Comparison of ENCODE assay signal across 22 mouse cellular contexts in genomic region chr1:86265060-86265459, GRCm38 (mm10). TPM values are rescaled to one million over a fixed set of nuclear protein-coding genes. Genes with fewer than 3 reads are reported as not detected.
DNase-seq lines count a peak whose midpoint lies in the region; TF ChIP-seq lines count a peak whose summit lies in the region.
"Had no signal": no experiment of that assay in that cellular context is flagged by ENCODE, and none has a peak within 500 bp of the region (broad histone marks: within the 10 kb centered on the region; RNA-seq: fewer than 3 reads in every experiment).

No protein-coding gene starts in this region.

- no peak overlapping the region for H3K27ac ChIP-seq in CH12.LX (ENCODE audit: insufficient read depth, low read depth)
- no peak overlapping the region for H3K27ac ChIP-seq in cerebellum, adult 2 months (ENCODE audit: insufficient read depth, low read length)
- H3K27ac ChIP-seq: heart, adult 2 months; hindbrain, embryonic 14.5 days; limb, embryonic 10.5 days; midbrain, embryonic 12.5 days; neural tube, embryonic 13.5 days had no signal

- H3K27me3 ChIP-seq in CH12.LX (replicated peaks): no peaks in the 10 kb centered on the region
- no peaks in the 10 kb centered on the region for H3K27me3 ChIP-seq in cerebellum, adult 2 months (ENCODE audit: control insufficient read depth, insufficient read depth, low read length)
- H3K27me3 ChIP-seq: midbrain, embryonic 12.5 days; neural tube, embryonic 13.5 days; Patski had no signal

- no peak overlapping the region for H3K4me3 ChIP-seq in lung, adult 2 months (replicated peaks; ENCODE audit: extremely low read depth, low read depth, low read length)
- no peak overlapping the region for H3K4me3 ChIP-seq in CH12.LX (replicated peaks in 1 of 3; ENCODE audit: low read depth in 2 of 3, low read length in 2 of 3, poor library complexity in 1 of 3)
- no peak overlapping the region for H3K4me3 ChIP-seq in cerebellum, adult 2 months (replicated peaks; ENCODE audit: insufficient read depth, low read depth, low read length)
- H3K4me3 ChIP-seq: heart, adult 2 months; limb, embryonic 10.5 days; midbrain, embryonic 12.5 days; neural tube, embryonic 13.5 days had no signal

- TF ChIP-seq EP300 in CH12.LX (IDR thresholded peaks at IDR 0.05; ENCODE audit: low read length): no peak

- H3K9ac ChIP-seq in CH12.LX (ENCODE audit: insufficient read depth, low read depth): no peak overlapping the region
- H3K9ac ChIP-seq: hindbrain, embryonic 14.5 days; lung, embryonic 14.5 days; midbrain, embryonic 12.5 days; neural tube, embryonic 13.5 days had no signal

- 36% methylated on average over 3 of the region's 3 CpGs for WGBS in lung, adult 2 months
- WGBS in cerebellum, adult 2 months: 86% methylated on average over 3 of the region's 3 CpGs

- in situ Hi-C loops in CH12.LX (cut with MboI; ENCODE audit: low pct_ligation_motif_present, low pct_unique_long_range_greater_than_20kb, low sequenced_read_pairs): no loop called here

- no peaks in the 10 kb centered on the region for H3K79me2 ChIP-seq in CH12.LX (replicated peaks; ENCODE audit: control insufficient read depth, extremely low read depth, insufficient read depth, poor library complexity, severe bottlenecking)

- TF ChIP-seq POLR2A in lung, adult 2 months (IDR thresholded peaks at IDR 0.05; ENCODE audit: borderline replicate concordance, extremely low read depth, low read depth, low read length): no peak
- TF ChIP-seq POLR2A in CH12.LX (IDR thresholded peaks at IDR 0.05; ENCODE audit: low read depth, low read length): no peak
- no peak for TF ChIP-seq POLR2A in cerebellum, adult 2 months (IDR thresholded peaks at IDR 0.05; ENCODE audit: borderline replicate concordance, insufficient read depth, low read length)

- no peak overlapping the region for H3K4me2 ChIP-seq in CH12.LX (ENCODE audit: insufficient read depth, low read depth, poor library complexity, severe bottlenecking)
- H3K4me2 ChIP-seq: hindbrain, embryonic 14.5 days; liver, embryonic 11.5 days; lung, embryonic 14.5 days; midbrain, embryonic 12.5 days; neural tube, embryonic 13.5 days had no signal

- TF ChIP-seq CTCF in lung, adult 2 months (IDR thresholded peaks at IDR 0.05; ENCODE audit: insufficient read depth, low read length): no peak
- TF ChIP-seq CTCF in CH12.LX (conservative IDR thresholded peaks at IDR 0.05 in 1 of 2, IDR thresholded peaks at IDR 0.05 in 1 of 2; ENCODE audit: low read depth in 2 of 2, low read length in 2 of 2): no peak
- no peak for TF ChIP-seq CTCF in cerebellum, adult 2 months (IDR thresholded peaks at IDR 0.05; ENCODE audit: borderline replicate concordance, insufficient read depth, low read depth, low read length)

- H3K9me3 ChIP-seq in CH12.LX (replicated peaks; ENCODE audit: low read length): no peaks in the 10 kb centered on the region
- H3K9me3 ChIP-seq: limb, embryonic 10.5 days; midbrain, embryonic 12.5 days; neural tube, embryonic 13.5 days had no signal

- no peaks in the 10 kb centered on the region for H3K4me1 ChIP-seq in lung, adult 2 months (ENCODE audit: control insufficient read depth, insufficient read depth, low read length)
- peaks cover 21 to 54% of the 10 kb centered on the region in 2 experiments for H3K4me1 ChIP-seq in CH12.LX (ENCODE audit: control insufficient read depth in 1 of 2, insufficient read depth in 2 of 2)
- H3K4me1 ChIP-seq in cerebellum, adult 2 months (ENCODE audit: control insufficient read depth, insufficient read depth, low read length): no peaks in the 10 kb centered on the region
- H3K4me1 ChIP-seq: neural tube, embryonic 13.5 days had no signal

- peak; percentile 23 for DNase-seq in lung, postnatal 36 days
- DNase-seq in lung, adult 2 months: no peak
- no peak for DNase-seq in CH12.LX (ENCODE audit: extremely low read depth)
- peak; percentile 41 to 60 for DNase-seq in natural killer cell, adult 2 months (ENCODE audit: low spot score in 2 of 2)
- peak; percentile 28 for DNase-seq in thymus, postnatal 4 days
- DNase-seq in cerebellum, postnatal 36 days: no peak
- DNase-seq in cerebellum, adult 2 months: no peak
- DNase-seq: adrenal gland, postnatal 36 days; cerebellum, adult 11-12 months; gastrocnemius, postnatal 25 days; heart, adult 2 months; heart, postnatal 36 days; kidney, postnatal 4 days; layer of hippocampus, adult 9-11 months; lung, embryonic 14.5 days; lung, postnatal 4 days had no signal

- dilution Hi-C loops in CH12.LX (cut with MboI; ENCODE audit: extremely low pct_ligation_motif_present, extremely low pct_unique_long_range_greater_than_20kb, low sequenced_read_pairs): no loop called here

- no peaks in the 10 kb centered on the region for H3K36me3 ChIP-seq in CH12.LX (replicated peaks in 1 of 2; ENCODE audit: control insufficient read depth in 1 of 2, insufficient read depth in 1 of 2, low read length in 1 of 2)
- H3K36me3 ChIP-seq: limb, embryonic 10.5 days; midbrain, embryonic 12.5 days; neural tube, embryonic 13.5 days had no signal

- no peak for TF ChIP-seq RAD21 in CH12.LX (IDR thresholded peaks at IDR 0.05; ENCODE audit: low read depth, low read length)

TF ChIP-seq in CH12.LX, 34 proteins besides CTCF, POLR2A, EP300 and RAD21:
- no peak for TF ChIP-seq NRF1 (IDR thresholded peaks at IDR 0.05; ENCODE audit: low read depth, low read length)
- 0 out of 2 replicates have a peak, but pooled peaks have one; percentile 24 for TF ChIP-seq MAZ (IDR thresholded peaks at IDR 0.05; ENCODE audit: low read depth, low read length)
- TF ChIP-seq USF2 (conservative IDR thresholded peaks at IDR 0.05; ENCODE audit: low read depth, low read length): no peak
- TF ChIP-seq HCFC1 (IDR thresholded peaks at IDR 0.05; ENCODE audit: low read depth, low read length): no peak
- no peak for TF ChIP-seq JUND (conservative IDR thresholded peaks at IDR 0.05; ENCODE audit: low read depth, low read length)
- no peak for TF ChIP-seq ZC3H11A (IDR thresholded peaks at IDR 0.05; ENCODE audit: low read depth, low read length)

RNA-seq across cellular contexts. Expression of gene B3gnt7, which starts 37.6 kb away (rescaled TPM):
- 13.7 and 16.4 TPM in 2 replicates for polyA plus RNA-seq in lung, adult 2 months (2012; rRNA removed)
- total RNA-seq in CH12.LX (2012; rRNA removed) (0.08 and 0.17 TPM in 2 replicates), CH12.LX (2014; rRNA removed) (not detected in 2 replicates)
- polyA plus RNA-seq in CH12.LX (2012; ENCODE audit: insufficient read length, low read depth): not detected in 2 replicates
- polyA plus RNA-seq in cerebellum, adult 2 months (2012; rRNA removed): 1.0 and 1.3 TPM in 2 replicates
- total RNA-seq: gastrocnemius, postnatal 25 days had no signal

Comparison
In these comparisons a context has a peak if more than half of its experiments do, and no peak if none do; other contexts are left out.
1. DNase-seq: peak in lung, postnatal 36 days (single experiment), natural killer cell, adult 2 months (2 of 2) and thymus, postnatal 4 days (single experiment); none in lung, adult 2 months (single experiment), CH12.LX (single experiment), cerebellum, postnatal 36 days (0 of 2) and cerebellum, adult 2 months (0 of 2).